Mouse (Mus musculus) MEL (cell line): Measurements from ENCODE around the gene Trank1. TPM values are rescaled to one million over a fixed set of nuclear protein-coding genes. Genes with fewer than 3 reads are reported as not detected.

Experiments
- DNase-seq: peaks from one replicate; pipeline ENCODE4 v3.0.0; 2011; ENCODE audit warnings: low read depth, low spot score
- H3K27ac ChIP-seq: 2 replicates; pipeline ENCODE4 v1.5.1; 2012; ENCODE audit warnings: low read depth, mild to moderate bottlenecking, control low read depth, low read length, moderate library complexity; ENCODE audit not compliant: control insufficient read depth
- H3K27me3 ChIP-seq, 2 experiments: fragments of 150-350 bp in 1 of 2; sonication (generic) in 1 of 2; 2 replicates each; pipeline ENCODE4 v1.6.1; 2012; ENCODE audit warnings: low read length in 2 of 2, mild to moderate bottlenecking in 2 of 2, improper control_type of control experiment in 1 of 2, moderate library complexity in 1 of 2; ENCODE audit not compliant: insufficient read depth in 2 of 2, control insufficient read depth in 1 of 2
- H3K36me3 ChIP-seq, 2 experiments: 2 replicates each; pipeline ENCODE4 v1.6.1; 2012 to 2014; ENCODE audit warnings: low read length in 2 of 2, improper control_type of control experiment in 1 of 2, inconsistent platforms in 1 of 2, mild to moderate bottlenecking in 1 of 2; ENCODE audit not compliant: insufficient read depth in 2 of 2, control insufficient read depth in 1 of 2
- H3K4me1 ChIP-seq, 2 experiments: fragments of 150-350 bp in 1 of 2; sonication (generic) in 1 of 2; 2 replicates each; pipeline ENCODE4 v1.6.1; 2012; ENCODE audit warnings: low read length in 2 of 2, improper control_type of control experiment in 1 of 2, mild to moderate bottlenecking in 1 of 2; ENCODE audit not compliant: insufficient read depth in 2 of 2, control insufficient read depth in 1 of 2
- H3K4me3 ChIP-seq, 2 experiments: fragments of 150-350 bp in 1 of 2; sonication (generic) in 1 of 2; 2 replicates each; pipeline ENCODE4 v1.5.1; 2012; ENCODE audit warnings: low read depth in 2 of 2, low read length in 2 of 2, mild to moderate bottlenecking in 2 of 2, moderate library complexity in 2 of 2, control low read depth in 1 of 2, improper control_type of control experiment in 1 of 2; ENCODE audit not compliant: control insufficient read depth in 1 of 2, insufficient read depth in 1 of 2
- H3K79me2 ChIP-seq: 2 replicates; pipeline ENCODE4 v1.6.1; 2012; ENCODE audit warnings: mild to moderate bottlenecking, low read length, moderate library complexity; ENCODE audit not compliant: control insufficient read depth, poor library complexity, insufficient read depth
- H3K9ac ChIP-seq: 2 replicates; pipeline ENCODE4 v1.6.1; 2012; ENCODE audit warnings: low read depth, mild to moderate bottlenecking, control low read depth, low read length, moderate library complexity; ENCODE audit not compliant: control insufficient read depth, poor library complexity, severe bottlenecking
- H3K9me3 ChIP-seq: fragments of 150-350 bp; sonication (generic); replicated peaks from 2 replicates; pipeline ENCODE4 v1.6.1; 2012; ENCODE audit warnings: mild to moderate bottlenecking, low read length, improper control_type of control experiment, moderate library complexity; ENCODE audit not compliant: insufficient read depth
- BHLHE40 ChIP-seq: IDR thresholded peaks from 2 replicates; pipeline ENCODE4 v1.6.1; 2012; ENCODE audit warnings: low read depth, mild to moderate bottlenecking, inconsistent platforms, low read length, improper control_type of control experiment, borderline replicate concordance
- CHD1 ChIP-seq: IDR thresholded peaks from 2 replicates; pipeline ENCODE4 v1.6.1; 2012; ENCODE audit warnings: low read depth, mild to moderate bottlenecking, inconsistent platforms, low read length, improper control_type of control experiment
- CHD2 ChIP-seq: IDR thresholded peaks from 2 replicates; pipeline ENCODE4 v1.6.1; 2011; ENCODE audit warnings: low read length, improper control_type of control experiment
- CTCF ChIP-seq, 3 experiments: IDR thresholded peaks in 2 of 3; conservative IDR thresholded peaks in 1 of 3; 2 replicates each; pipeline ENCODE4 v1.5.1; 2011 to 2012; ENCODE audit warnings: low read length in 3 of 3, low read depth in 2 of 3, mild to moderate bottlenecking in 2 of 3, improper control_type of control experiment in 1 of 3, inconsistent platforms in 1 of 3, mixed read lengths in 1 of 3, moderate library complexity in 1 of 3; ENCODE audit not compliant: control insufficient read depth in 1 of 3, insufficient read depth in 1 of 3, poor library complexity in 1 of 3, severe bottlenecking in 1 of 3
- ELF1 ChIP-seq: IDR thresholded peaks from 2 replicates; pipeline ENCODE4 v1.6.1; 2014; ENCODE audit warnings: low read depth, mild to moderate bottlenecking, inconsistent platforms, low read length, improper control_type of control experiment, moderate library complexity
- ETS1 ChIP-seq: IDR thresholded peaks from 2 replicates; pipeline ENCODE4 v1.6.1; 2012; ENCODE audit warnings: low read depth, mild to moderate bottlenecking, inconsistent platforms, low read length, improper control_type of control experiment, moderate library complexity
- GATA1 ChIP-seq: IDR thresholded peaks from 2 replicates; pipeline ENCODE4 v1.6.1; 2011; ENCODE audit warnings: low read depth, low read length, improper control_type of control experiment
- HCFC1 ChIP-seq: IDR thresholded peaks from 2 replicates; pipeline ENCODE4 v1.6.1; 2012; ENCODE audit warnings: low read depth, mild to moderate bottlenecking, inconsistent platforms, low read length, improper control_type of control experiment, moderate library complexity
- JUND ChIP-seq: IDR thresholded peaks from 2 replicates; pipeline ENCODE4 v1.6.1; 2011; ENCODE audit warnings: low read depth, mild to moderate bottlenecking, improper control_type of control experiment, low read length
- MAFK ChIP-seq: IDR thresholded peaks from 2 replicates; pipeline ENCODE4 v1.6.1; 2011; ENCODE audit warnings: low read depth, mild to moderate bottlenecking, low read length, improper control_type of control experiment, borderline replicate concordance
- MAZ ChIP-seq: IDR thresholded peaks from 2 replicates; pipeline ENCODE4 v1.6.1; 2012; ENCODE audit warnings: low read depth, mild to moderate bottlenecking, inconsistent platforms, low read length, improper control_type of control experiment
- MXI1 ChIP-seq: IDR thresholded peaks from 2 replicates; pipeline ENCODE4 v1.6.1; 2011; ENCODE audit warnings: mild to moderate bottlenecking, low read depth, low read length, improper control_type of control experiment
- MYB ChIP-seq: IDR thresholded peaks from 2 replicates; pipeline ENCODE4 v1.6.1; 2011; ENCODE audit warnings: mild to moderate bottlenecking, low read depth, low read length, improper control_type of control experiment
- MYC ChIP-seq: IDR thresholded peaks from 2 replicates; pipeline ENCODE4 v1.6.1; 2011; ENCODE audit warnings: low read depth, mild to moderate bottlenecking, low read length, improper control_type of control experiment, moderate library complexity
- NELFE ChIP-seq: IDR thresholded peaks from 2 replicates; pipeline ENCODE4 v1.6.1; 2011; ENCODE audit warnings: low read depth, low read length, improper control_type of control experiment
- POLR2AphosphoS2 ChIP-seq: IDR thresholded peaks from 2 replicates; pipeline ENCODE4 v1.6.1; 2011; ENCODE audit warnings: low read length, improper control_type of control experiment
- POLR2AphosphoS5 ChIP-seq: IDR thresholded peaks from 2 replicates; pipeline ENCODE4 v1.6.1; 2012; ENCODE audit warnings: low read depth, borderline replicate concordance, mild to moderate bottlenecking, inconsistent platforms, low read length, moderate library complexity, mixed read lengths
- RAD21 ChIP-seq: IDR thresholded peaks from 2 replicates; pipeline ENCODE4 v1.6.1; 2011; ENCODE audit warnings: mild to moderate bottlenecking, low read depth, low read length, improper control_type of control experiment
- RCOR1 ChIP-seq: IDR thresholded peaks from 2 replicates; pipeline ENCODE4 v1.6.1; 2012; ENCODE audit warnings: low read depth, mild to moderate bottlenecking, inconsistent platforms, low read length, improper control_type of control experiment
- SMC3 ChIP-seq: IDR thresholded peaks from 2 replicates; pipeline ENCODE4 v1.6.1; 2011; ENCODE audit warnings: low read depth, low read length, improper control_type of control experiment
- TBP ChIP-seq: IDR thresholded peaks from 2 replicates; pipeline ENCODE4 v1.8.0; 2011; ENCODE audit warnings: low read depth, low read length, improper control_type of control experiment
- UBTF ChIP-seq: IDR thresholded peaks from 2 replicates; pipeline ENCODE4 v1.6.1; 2012; ENCODE audit warnings: low read depth, mild to moderate bottlenecking, inconsistent platforms, low read length, improper control_type of control experiment, moderate library complexity, borderline replicate concordance; ENCODE audit not compliant: insufficient read depth
- USF1 ChIP-seq: IDR thresholded peaks from 2 replicates; pipeline ENCODE4 v1.6.1; 2014; ENCODE audit warnings: low read depth, mild to moderate bottlenecking, inconsistent platforms, low read length, improper control_type of control experiment, moderate library complexity
- USF2 ChIP-seq, 2 experiments: IDR thresholded peaks; 2 replicates each; pipeline ENCODE4 v1.6.1; 2011 to 2012; ENCODE audit warnings: improper control_type of control experiment in 2 of 2, low read length in 2 of 2, borderline replicate concordance in 1 of 2, inconsistent platforms in 1 of 2, low read depth in 1 of 2, mild to moderate bottlenecking in 1 of 2; ENCODE audit not compliant: insufficient read depth in 1 of 2
- ZNF384 ChIP-seq: IDR thresholded peaks from 2 replicates; pipeline ENCODE4 v1.6.1; 2012; ENCODE audit warnings: low read depth, mild to moderate bottlenecking, inconsistent platforms, low read length, improper control_type of control experiment
- polyA plus RNA-seq, 2 experiments: library from polyadenylated mRNA; stranded (reverse) in 1 of 2; unstranded in 1 of 2; fragments of >175 nt in 1 of 2; fragments of >200 nt in 1 of 2; gene quantifications; 2 replicates each; pipeline versions ENCODE4 v1.2.1 to v1.2.4; 2012; ENCODE audit warnings: low replicate concordance in 2 of 2, low read depth in 1 of 2; ENCODE audit not compliant: insufficient read length in 2 of 2, insufficient read depth in 1 of 2, missing spikeins in 1 of 2
- total RNA-seq: library from RNA; depleted of rRNA; stranded (reverse); fragments of 300-350 nt; gene quantifications from 2 replicates; pipeline ENCODE4 v1.2.3, GENCODE M21; 2012

The Trank1 gene
- total and polyA plus RNA-seq, 3 experiments = not detected

DNA sequence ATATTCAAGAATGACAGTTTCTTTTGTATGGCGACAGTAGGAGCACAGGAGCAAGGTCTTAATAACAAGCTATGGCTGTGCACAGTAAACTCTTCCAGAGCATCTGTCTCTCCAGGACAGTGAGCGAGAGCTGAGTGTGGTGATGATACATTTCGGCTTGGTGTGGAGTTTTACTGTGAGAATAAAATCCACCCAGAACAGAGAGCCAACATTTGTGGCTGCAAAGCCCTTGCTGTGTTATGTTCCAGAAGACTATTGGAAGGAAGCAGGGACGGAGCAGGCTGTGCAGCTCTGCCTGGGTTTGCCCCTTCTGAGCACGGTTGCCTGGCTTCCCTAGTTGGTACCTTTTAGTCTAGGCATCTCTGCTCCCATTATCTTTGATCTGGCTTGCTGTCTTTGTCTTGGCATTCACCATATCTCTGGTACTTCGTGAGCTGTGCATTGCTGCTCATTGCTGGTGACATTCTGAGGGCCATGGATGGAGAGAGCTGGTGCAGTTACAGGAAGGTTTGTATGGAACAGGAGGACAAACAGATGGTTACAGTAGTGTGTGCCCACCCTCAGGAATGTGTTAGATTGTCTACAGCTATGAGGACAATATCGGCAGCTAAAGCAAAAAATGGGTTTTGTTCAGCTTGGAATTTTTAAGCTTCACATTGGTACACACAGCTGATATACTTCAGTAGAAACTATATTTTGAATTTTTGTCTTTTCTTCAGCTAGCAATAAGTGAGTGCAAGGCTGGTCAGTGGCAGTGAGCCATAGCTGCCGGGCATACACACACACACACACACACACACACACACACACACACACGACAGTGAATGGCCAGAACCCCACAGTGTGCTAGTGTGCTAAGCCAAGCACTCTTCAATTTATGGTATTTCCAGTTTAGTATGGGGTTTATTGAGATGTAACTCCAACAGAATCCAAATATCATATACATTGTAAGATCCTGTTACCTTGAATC is 69.8 kb downstream of the Trank1 start:
- H3K27ac ChIP-seq = no peak overlapping the region
- no peaks in the 10 kb centered on the region for H3K9me3 ChIP-seq
- TF ChIP-seq SMC3 (no peak), NELFE (no peak), CTCF (IDR thresholded peaks at IDR 0.05 in 2 of 3, conservative IDR thresholded peaks at IDR 0.05 in 1 of 3; ENCODE audit: control insufficient read depth in 1 of 3, insufficient read depth in 1 of 3, low read depth in 2 of 3, low read length in 3 of 3, poor library complexity in 1 of 3, severe bottlenecking in 1 of 3) (no peak), POLR2AphosphoS2 (no peak), USF2 (IDR thresholded peaks at IDR 0.05; ENCODE audit: borderline replicate concordance in 1 of 2, insufficient read depth in 1 of 2, low read depth in 1 of 2, low read length in 2 of 2) (no peak), HCFC1 (no peak), TBP (no peak), MAFK (no peak), UBTF (no peak), RAD21 (no peak), ETS1 (no peak), GATA1 (no peak), MXI1 (no peak), CHD1 (no peak)
- no peak overlapping the region for H3K9ac ChIP-seq
- H3K4me1 ChIP-seq = no peaks in the 10 kb centered on the region
- no peaks in the 10 kb centered on the region for H3K27me3 ChIP-seq
- no peak for DNase-seq
- no peaks in the 10 kb centered on the region for H3K79me2 ChIP-seq
- no peak overlapping the region for H3K4me3 ChIP-seq
- no peaks in the 10 kb centered on the region for H3K36me3 ChIP-seq

DNA sequence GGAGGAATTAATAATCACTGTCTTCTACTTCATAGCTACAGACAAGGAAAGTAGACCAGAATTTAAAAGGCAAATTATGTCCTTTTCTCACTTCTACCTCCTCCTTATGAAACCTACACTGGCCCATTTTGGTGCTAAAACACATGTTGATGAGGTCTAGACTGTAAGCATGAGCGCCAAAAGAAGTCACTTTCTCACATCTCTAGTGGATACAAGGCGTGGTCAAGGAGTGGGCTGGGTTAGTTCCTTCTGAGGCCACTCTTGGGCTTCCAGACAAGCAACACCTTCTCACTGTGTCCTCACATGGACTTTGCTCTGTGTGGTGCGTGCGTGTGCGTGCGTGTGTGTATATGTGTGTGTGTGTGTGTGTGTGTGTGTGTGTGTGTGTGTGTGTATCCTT is 70.9 kb downstream of the Trank1 start:
- Histone ChIP-seq H3K4me3 (no peak overlapping the region), H3K9ac (no peak overlapping the region), H3K27ac (no peak overlapping the region), H3K79me2 (no peaks in the 10 kb centered on the region), H3K9me3 (no peaks in the 10 kb centered on the region), H3K27me3 (no peaks in the 10 kb centered on the region), H3K4me1 (no peaks in the 10 kb centered on the region), H3K36me3 (no peaks in the 10 kb centered on the region)
- TF ChIP-seq CHD2 = no peak
- no peak for TF ChIP-seq RAD21
- no peak for TF ChIP-seq ELF1
- no peak for TF ChIP-seq MYB
- no peak for TF ChIP-seq RCOR1
- TF ChIP-seq JUND = no peak
- no peak for TF ChIP-seq POLR2AphosphoS5
- TF ChIP-seq BHLHE40 = no peak
- TF ChIP-seq USF1 = no peak
- no peak for TF ChIP-seq MAZ
- TF ChIP-seq ZNF384 = no peak
- TF ChIP-seq MYC = no peak
- TF ChIP-seq TBP = no peak
- no peak for DNase-seq
